21 mouse cellular contexts compared by ENCODE assay signal in genomic region chr2:108854399-108854798, GRCm38 (mm10).
DNase-seq lines count a peak whose midpoint lies in the region; ATAC-seq and TF ChIP-seq lines count a peak whose summit lies in the region.
"Had no signal": no experiment of that assay in that cellular context is flagged by ENCODE, and none has a peak within 500 bp of the region (broad histone marks: within the 10 kb centered on the region; RNA-seq: fewer than 3 reads in every experiment).

No protein-coding gene starts in this region.

- H3K4me2 ChIP-seq in hindbrain, embryonic 13.5 days: no peak overlapping the region
- no peak overlapping the region for H3K4me2 ChIP-seq in hindbrain, embryonic 12.5 days (replicated peaks)
- no peak overlapping the region for H3K4me2 ChIP-seq in midbrain, postnatal 0 days (ENCODE audit: low read depth, low read length, poor library complexity, severe bottlenecking)
- no peak overlapping the region for H3K4me2 ChIP-seq in forebrain, embryonic 15.5 days (replicated peaks)
- H3K4me2 ChIP-seq in neural tube, embryonic 14.5 days (ENCODE audit: low read depth, low read length): no peak overlapping the region
- H3K4me2 ChIP-seq: heart, embryonic 13.5 days; limb, embryonic 15.5 days; liver, embryonic 15.5 days had no signal

- H3K9me3 ChIP-seq in hindbrain, embryonic 13.5 days: no peaks in the 10 kb centered on the region
- no peaks in the 10 kb centered on the region for H3K9me3 ChIP-seq in hindbrain, embryonic 12.5 days (replicated peaks)
- no peaks in the 10 kb centered on the region for H3K9me3 ChIP-seq in midbrain, postnatal 0 days (ENCODE audit: low read length)
- H3K9me3 ChIP-seq in midbrain, embryonic 10.5 days (replicated peaks): no peaks in the 10 kb centered on the region
- no peaks in the 10 kb centered on the region for H3K9me3 ChIP-seq in forebrain, embryonic 15.5 days
- H3K9me3 ChIP-seq in neural tube, embryonic 14.5 days (ENCODE audit: control insufficient read depth, low read length): no peaks in the 10 kb centered on the region
- H3K9me3 ChIP-seq: embryonic facial prominence, embryonic 10.5 days; heart, embryonic 13.5 days; limb, embryonic 15.5 days; liver, embryonic 15.5 days had no signal

- no peak overlapping the region for H3K27ac ChIP-seq in hindbrain, embryonic 13.5 days
- no peak overlapping the region for H3K27ac ChIP-seq in hindbrain, embryonic 12.5 days
- no peak overlapping the region for H3K27ac ChIP-seq in midbrain, postnatal 0 days (ENCODE audit: low read depth, low read length)
- no peak overlapping the region for H3K27ac ChIP-seq in midbrain, embryonic 10.5 days (replicated peaks)
- no peak overlapping the region for H3K27ac ChIP-seq in forebrain, embryonic 15.5 days (replicated peaks)
- H3K27ac ChIP-seq in neural tube, embryonic 14.5 days (ENCODE audit: low read depth, low read length): no peak overlapping the region
- H3K27ac ChIP-seq: embryonic facial prominence, embryonic 10.5 days; heart, embryonic 13.5 days; limb, embryonic 15.5 days; liver, embryonic 15.5 days had no signal

- TF ChIP-seq CTCF in midbrain, postnatal 0 days (IDR thresholded peaks at IDR 0.05): no peak

- peaks cover 5% of the 10 kb centered on the region; the same call in 1 of the 2 replicates for H3K4me1 ChIP-seq in hindbrain, embryonic 13.5 days (replicated peaks)
- no peaks in the 10 kb centered on the region for H3K4me1 ChIP-seq in hindbrain, embryonic 12.5 days
- no peaks in the 10 kb centered on the region for H3K4me1 ChIP-seq in midbrain, postnatal 0 days (ENCODE audit: insufficient read depth, low read length)
- no peaks in the 10 kb centered on the region for H3K4me1 ChIP-seq in midbrain, embryonic 10.5 days
- peaks cover 4% of the 10 kb centered on the region; the same call in 1 of the 2 replicates for H3K4me1 ChIP-seq in forebrain, embryonic 15.5 days
- no peaks in the 10 kb centered on the region for H3K4me1 ChIP-seq in neural tube, embryonic 14.5 days (ENCODE audit: control insufficient read depth, insufficient read depth, low read length)
- H3K4me1 ChIP-seq: embryonic facial prominence, embryonic 10.5 days; heart, embryonic 13.5 days; limb, embryonic 15.5 days; liver, embryonic 15.5 days had no signal

- peak; percentile 48 for DNase-seq in midbrain, postnatal 0 days (ENCODE audit: low spot score)
- no peak for DNase-seq in midbrain, embryonic 10.5 days (ENCODE audit: low spot score)
- DNase-seq in spleen, postnatal 36 days (ENCODE audit: low spot score in 2 of 2): no peak
- no peak for DNase-seq in frontal cortex, postnatal 14 days (ENCODE audit: low spot score in 2 of 2)
- DNase-seq: adrenal gland, adult 2 months; cerebellum, adult 9-10 months; heart, adult 11 months; kidney, adult 2 months; kidney, postnatal 14 days; lung, postnatal 36 days; thymus, postnatal 14 days had no signal

- no peak overlapping the region for H3K9ac ChIP-seq in hindbrain, embryonic 13.5 days
- H3K9ac ChIP-seq in hindbrain, embryonic 12.5 days: no peak overlapping the region
- H3K9ac ChIP-seq in midbrain, postnatal 0 days (replicated peaks; ENCODE audit: low read length, poor library complexity, severe bottlenecking): no peak overlapping the region
- no peak overlapping the region for H3K9ac ChIP-seq in forebrain, embryonic 15.5 days (replicated peaks)
- no peak overlapping the region for H3K9ac ChIP-seq in neural tube, embryonic 14.5 days (replicated peaks; ENCODE audit: low read depth, low read length)
- H3K9ac ChIP-seq: heart, embryonic 13.5 days; limb, embryonic 15.5 days; liver, embryonic 15.5 days had no signal

- 23% methylated on average over 2 of the region's 2 CpGs for WGBS in hindbrain, embryonic 13.5 days
- WGBS in hindbrain, embryonic 12.5 days: 31% methylated on average over 2 of the region's 2 CpGs
- 39% methylated on average over 2 of the region's 2 CpGs for WGBS in midbrain, postnatal 0 days
- 65% methylated on average over 2 of the region's 2 CpGs for WGBS in midbrain, embryonic 10.5 days
- 11% methylated on average over 2 of the region's 2 CpGs for WGBS in forebrain, embryonic 15.5 days
- WGBS in neural tube, embryonic 14.5 days: 9% methylated on average over 2 of the region's 2 CpGs

- H3K4me3 ChIP-seq in hindbrain, embryonic 13.5 days: no peak overlapping the region
- H3K4me3 ChIP-seq in hindbrain, embryonic 12.5 days: no peak overlapping the region
- no peak overlapping the region for H3K4me3 ChIP-seq in midbrain, postnatal 0 days (ENCODE audit: low read depth, low read length)
- no peak overlapping the region for H3K4me3 ChIP-seq in midbrain, embryonic 10.5 days
- H3K4me3 ChIP-seq in forebrain, embryonic 15.5 days: no peak overlapping the region
- H3K4me3 ChIP-seq in neural tube, embryonic 14.5 days (ENCODE audit: low read depth, low read length): no peak overlapping the region
- H3K4me3 ChIP-seq: embryonic facial prominence, embryonic 10.5 days; heart, embryonic 13.5 days; limb, embryonic 15.5 days; liver, embryonic 15.5 days had no signal

- ATAC-seq in hindbrain, embryonic 13.5 days (ENCODE audit: low FRiP score): peak; percentile 49; the same call in 1 of the 2 replicates
- ATAC-seq in hindbrain, embryonic 12.5 days (ENCODE audit: low FRiP score): no peak
- no peak for ATAC-seq in midbrain, postnatal 0 days (ENCODE audit: low FRiP score)
- ATAC-seq in forebrain, embryonic 15.5 days (replicated peaks): peak; percentile 41; the same call in 1 of the 2 replicates
- ATAC-seq in neural tube, embryonic 14.5 days (ENCODE audit: low read depth): peak; percentile 63; the same call in 1 of the 2 replicates
- ATAC-seq: inflammation-experienced regulatory T-cells, adult 6 months had no signal

- no peaks in the 10 kb centered on the region for H3K36me3 ChIP-seq in hindbrain, embryonic 13.5 days
- no peaks in the 10 kb centered on the region for H3K36me3 ChIP-seq in hindbrain, embryonic 12.5 days
- H3K36me3 ChIP-seq in midbrain, postnatal 0 days (ENCODE audit: insufficient read depth, low read length): no peaks in the 10 kb centered on the region
- no peaks in the 10 kb centered on the region for H3K36me3 ChIP-seq in midbrain, embryonic 10.5 days
- H3K36me3 ChIP-seq in forebrain, embryonic 15.5 days: no peaks in the 10 kb centered on the region
- H3K36me3 ChIP-seq in neural tube, embryonic 14.5 days (ENCODE audit: control insufficient read depth, insufficient read depth, low read length): no peaks in the 10 kb centered on the region
- H3K36me3 ChIP-seq: embryonic facial prominence, embryonic 10.5 days; heart, embryonic 13.5 days; limb, embryonic 15.5 days; liver, embryonic 15.5 days had no signal

- no peaks in the 10 kb centered on the region for H3K27me3 ChIP-seq in hindbrain, embryonic 13.5 days
- H3K27me3 ChIP-seq in hindbrain, embryonic 12.5 days: no peaks in the 10 kb centered on the region
- H3K27me3 ChIP-seq in midbrain, postnatal 0 days (ENCODE audit: insufficient read depth, low read length): no peaks in the 10 kb centered on the region
- H3K27me3 ChIP-seq in midbrain, embryonic 10.5 days (ENCODE audit: low read depth, poor library complexity, severe bottlenecking): no peaks in the 10 kb centered on the region
- no peaks in the 10 kb centered on the region for H3K27me3 ChIP-seq in forebrain, embryonic 15.5 days
- H3K27me3 ChIP-seq in neural tube, embryonic 14.5 days (ENCODE audit: control insufficient read depth, insufficient read depth, low read length): no peaks in the 10 kb centered on the region
- H3K27me3 ChIP-seq: CH12.LX; heart, embryonic 13.5 days; limb, embryonic 15.5 days; liver, embryonic 15.5 days had no signal

Comparison
In these comparisons a context has a peak if more than half of its experiments do, and no peak if none do; other contexts are left out.
1. ATAC-seq: peak in hindbrain, embryonic 13.5 days (single experiment), forebrain, embryonic 15.5 days (single experiment) and neural tube, embryonic 14.5 days (single experiment); none in hindbrain, embryonic 12.5 days (single experiment) and midbrain, postnatal 0 days (single experiment).